Mouse (Mus musculus) heart, embryonic 11.5 days (tissue): ENCODE results near the gene Chpf. TPM values are rescaled to one million over a fixed set of nuclear protein-coding genes. Genes with fewer than 3 reads are reported as not detected.

Experiments
- ATAC-seq: fragments of 200-750 bp; cut with Nextera tagmentation; replicated peaks from 2 replicates; pipeline ENCODE4 v1.8.0; 2017; ENCODE audit warnings: moderate library complexity; ENCODE audit not compliant: insufficient number of reproducible peaks, low FRiP score, low TSS enrichment
- H3K27ac ChIP-seq: fragments of 300-500 bp; sonication (generic); 2 replicates; pipeline ENCODE4 v1.5.1; 2014; ENCODE audit warnings: mild to moderate bottlenecking, low read depth, low read length
- H3K27me3 ChIP-seq: fragments of 300-500 bp; sonication (generic); 2 replicates; pipeline ENCODE4 v1.6.1; 2014; ENCODE audit warnings: mild to moderate bottlenecking, low read length, mixed read lengths; ENCODE audit not compliant: control insufficient read depth, insufficient read depth
- H3K36me3 ChIP-seq: fragments of 300-500 bp; sonication (generic); 2 replicates; pipeline ENCODE4 v1.6.1; 2014; ENCODE audit warnings: mild to moderate bottlenecking, low read length, moderate library complexity, mixed read lengths; ENCODE audit not compliant: control insufficient read depth, insufficient read depth
- H3K4me1 ChIP-seq: fragments of 300-500 bp; sonication (generic); 2 replicates; pipeline ENCODE4 v1.6.1; 2014; ENCODE audit warnings: low read length; ENCODE audit not compliant: control insufficient read depth, insufficient read depth
- H3K4me2 ChIP-seq: fragments of 300-500 bp; sonication (generic); 2 replicates; pipeline ENCODE4 v1.6.1; 2014; ENCODE audit warnings: mild to moderate bottlenecking, moderate library complexity
- H3K4me3 ChIP-seq: fragments of 300-500 bp; sonication (generic); 2 replicates; pipeline ENCODE4 v1.5.1; 2014; ENCODE audit warnings: low read depth, low read length
- H3K9ac ChIP-seq: fragments of 300-500 bp; sonication (generic); 2 replicates; pipeline ENCODE4 v1.6.1; 2014; ENCODE audit warnings: mild to moderate bottlenecking, low read depth, low read length, moderate library complexity
- H3K9me3 ChIP-seq: fragments of 300-500 bp; sonication (generic); replicated peaks from 2 replicates; pipeline ENCODE4 v1.6.1; 2016; ENCODE audit warnings: low read length; ENCODE audit not compliant: control insufficient read depth
- WGBS: fragments of 180-500 bp; shearing (Covaris S2); extraction: QIAGEN DNeasy Blood & Tissue Kit; methylation state at CpG from one replicate; pipeline ENCODE4 v1.1.7; 2014; ENCODE audit not compliant: insufficient replicate concordance; 5-methylcytosine and 5-hydroxymethylcytosine counted together
- polyA plus RNA-seq: library from polyadenylated mRNA; unstranded; fragments of >200 nt; fragmentation: Nextera tagmentation; extraction: Ambion mirVana; gene quantifications from 2 replicates; pipeline ENCODE4 v1.2.1, GENCODE M21; 2014

Chpf gene
- polyA plus RNA-seq, 1 experiment from 2014 or later: 21.4 TPM

DNA sequence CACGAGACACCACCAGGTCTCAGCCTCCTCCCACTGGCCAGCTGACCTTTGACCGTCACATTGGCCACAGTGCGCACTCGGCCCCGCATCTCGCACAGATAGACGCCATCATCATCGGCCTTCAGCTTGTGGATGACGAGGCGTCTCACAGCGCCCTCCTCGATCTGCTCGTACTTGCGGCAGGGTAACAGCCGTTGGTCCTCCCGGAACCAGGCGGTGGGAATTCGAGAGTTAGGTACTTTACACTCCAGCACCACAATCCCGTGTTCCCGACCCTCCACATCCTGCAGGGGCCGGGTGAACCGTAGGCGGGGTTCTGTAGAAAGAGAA is 24.5 kb upstream of the Chpf start:
- peak overlapping the region; percentile 65 for H3K4me2 ChIP-seq
- no peaks in the 10 kb centered on the region for H3K27me3 ChIP-seq
- H3K9ac ChIP-seq: peak overlapping the region; percentile 54; the same call in 1 of the 2 replicates
- no peak overlapping the region for H3K27ac ChIP-seq
- no peak for ATAC-seq
- peaks cover 33% of the 10 kb centered on the region for H3K4me1 ChIP-seq
- 52% methylated on average over 23 of the region's 23 CpGs for WGBS
- H3K36me3 ChIP-seq: peaks cover 31% of the 10 kb centered on the region
- H3K9me3 ChIP-seq: no peaks in the 10 kb centered on the region
- H3K4me3 ChIP-seq: peak overlapping the region; percentile 78

DNA sequence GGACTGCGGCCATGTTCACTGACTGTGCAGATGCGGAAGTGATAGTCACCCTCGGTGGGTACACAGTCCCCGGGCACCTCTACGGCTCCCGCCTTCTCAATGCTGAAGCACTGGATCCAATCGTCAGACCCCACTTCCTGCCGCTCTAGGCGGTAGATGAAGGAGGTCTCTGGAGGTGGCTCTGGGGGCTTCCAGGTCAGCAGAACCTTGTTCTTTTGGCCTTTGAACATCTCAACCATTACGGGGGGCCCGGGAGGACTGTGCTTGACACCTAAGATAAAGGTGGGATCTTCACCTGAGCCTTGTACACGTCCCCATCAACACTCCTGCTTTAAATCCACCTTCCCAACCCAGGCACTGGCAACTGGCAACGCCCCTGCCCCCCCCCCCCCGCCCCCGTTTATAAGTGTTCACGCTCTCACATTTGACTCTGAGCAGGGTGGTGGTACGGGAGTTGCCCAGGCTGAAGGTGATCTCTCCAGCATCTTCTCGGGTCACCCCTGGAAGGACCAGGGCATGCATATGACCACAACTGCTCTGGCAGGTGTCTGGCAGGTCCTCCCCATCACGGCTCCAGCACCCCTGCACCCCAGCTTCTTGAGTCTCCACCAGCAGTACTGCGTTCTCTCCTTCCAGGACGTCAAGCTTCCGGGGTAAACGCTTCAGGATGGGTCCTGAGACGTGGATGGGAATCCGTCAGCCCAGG is 24.0 kb upstream of the Chpf start:
- Histone ChIP-seq H3K27me3 (no peaks in the 10 kb centered on the region), H3K36me3 (peaks cover 35% of the 10 kb centered on the region), H3K4me2 (peak overlapping the region; percentile 65), H3K27ac (no peak overlapping the region), H3K9me3 (no peaks in the 10 kb centered on the region), H3K4me3 (peak overlapping the region; percentile 78), H3K9ac (peak overlapping the region; percentile 54; the same call in 1 of the 2 replicates), H3K4me1 (peaks cover 33% of the 10 kb centered on the region)
- no peak for ATAC-seq
- WGBS: 75% methylated on average over 25 of the region's 25 CpGs

- no peak overlapping the region for H3K4me3 ChIP-seq
- H3K27ac ChIP-seq: no peak overlapping the region
- WGBS: 85% methylated on average over 9 of the region's 9 CpGs
- H3K36me3 ChIP-seq: peaks cover 44% of the 10 kb centered on the region
- ATAC-seq: no peak
- no peaks in the 10 kb centered on the region for H3K9me3 ChIP-seq
- peaks cover 22% of the 10 kb centered on the region for H3K4me1 ChIP-seq
- no peaks in the 10 kb centered on the region for H3K27me3 ChIP-seq
- no peak overlapping the region for H3K4me2 ChIP-seq
- H3K9ac ChIP-seq: no peak overlapping the region
These were observed 22.8 kb upstream of the Chpf start for GRCm38 (mm10) chr1:75501905-75502304.

- no peak overlapping the region for H3K4me3 ChIP-seq
- no peak for ATAC-seq
- no peaks in the 10 kb centered on the region for H3K27me3 ChIP-seq
- WGBS: 73% methylated on average over 7 of the region's 7 CpGs
- peaks cover 14% of the 10 kb centered on the region for H3K4me1 ChIP-seq
- no peak overlapping the region for H3K27ac ChIP-seq
- no peak overlapping the region for H3K4me2 ChIP-seq
- no peak overlapping the region for H3K9ac ChIP-seq
- H3K9me3 ChIP-seq: no peaks in the 10 kb centered on the region
- H3K36me3 ChIP-seq: peaks cover 48% of the 10 kb centered on the region
These were observed 20.3 kb upstream of the Chpf start for GRCm38 (mm10) chr1:75499441-75499840.

DNA sequence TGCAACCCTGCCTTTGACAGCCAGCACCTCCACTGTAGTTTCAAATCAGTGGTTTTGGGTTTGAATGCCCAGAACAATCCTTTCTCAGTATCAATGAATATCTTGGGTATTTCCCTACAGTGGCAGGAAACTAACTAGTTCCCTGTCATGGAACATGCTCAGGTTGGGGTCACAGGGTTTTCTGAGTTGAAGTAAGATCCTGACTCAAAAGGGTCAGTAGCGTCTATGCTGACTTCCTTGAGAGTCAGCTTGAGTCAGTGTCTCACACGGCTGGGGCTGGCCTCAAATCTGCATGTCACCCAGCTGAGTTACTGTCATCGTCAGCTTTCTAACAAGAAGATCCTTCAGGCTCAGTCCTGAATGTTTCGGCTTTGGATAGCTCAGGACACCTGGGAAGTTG is 19.8 kb upstream of the Chpf start:
- Histone ChIP-seq H3K4me3 (no peak overlapping the region), H3K27ac (no peak overlapping the region), H3K4me2 (no peak overlapping the region), H3K9ac (no peak overlapping the region), H3K9me3 (no peaks in the 10 kb centered on the region), H3K36me3 (peaks cover 48% of the 10 kb centered on the region), H3K4me1 (peaks cover 8% of the 10 kb centered on the region), H3K27me3 (no peaks in the 10 kb centered on the region)
- ATAC-seq: no peak
- 80% methylated on average over 4 of the region's 4 CpGs for WGBS

DNA sequence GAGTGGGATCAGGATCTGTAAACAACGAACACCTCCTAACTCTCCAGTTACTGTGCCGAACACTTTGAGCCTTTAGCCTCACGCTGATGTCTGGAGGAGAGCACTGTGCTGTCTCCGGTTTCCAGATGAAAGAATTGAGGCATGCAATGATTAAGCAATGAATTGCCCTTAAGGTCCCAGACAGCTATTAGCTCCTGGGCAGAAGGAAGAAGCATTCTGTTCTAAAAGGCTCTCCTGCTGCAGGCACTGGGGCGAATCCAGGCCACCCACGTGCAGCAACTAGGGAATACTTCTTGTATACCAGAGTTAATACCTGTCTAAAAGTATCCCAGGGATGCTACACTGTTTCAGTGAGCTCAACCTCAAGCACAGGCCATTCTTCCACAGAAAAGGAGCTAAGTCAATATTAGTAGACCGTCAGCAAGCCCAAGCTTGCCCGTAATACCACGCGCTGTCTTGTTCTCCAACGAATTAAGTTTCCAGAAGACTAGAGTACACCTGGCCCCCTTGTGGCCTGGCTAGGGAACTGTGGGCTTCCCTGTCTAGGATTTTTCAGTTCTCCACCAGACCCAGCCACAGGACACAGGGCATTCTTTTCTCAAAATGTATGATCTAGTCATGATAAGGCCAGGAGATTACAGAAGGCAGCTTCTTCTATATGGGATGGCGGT is 15.9 kb upstream of the Chpf start:
- Histone ChIP-seq H3K27ac (no peak overlapping the region), H3K4me3 (no peak overlapping the region), H3K27me3 (no peaks in the 10 kb centered on the region), H3K9ac (no peak overlapping the region), H3K9me3 (no peaks in the 10 kb centered on the region), H3K4me1 (no peaks in the 10 kb centered on the region), H3K36me3 (peaks cover 47% of the 10 kb centered on the region), H3K4me2 (no peak overlapping the region)
- ATAC-seq: no peak
- WGBS: 66% methylated on average over 12 of the region's 12 CpGs

- WGBS: 43% methylated on average over 24 of the region's 24 CpGs
- H3K27ac ChIP-seq: no peak overlapping the region
- H3K9ac ChIP-seq: no peak overlapping the region
- H3K9me3 ChIP-seq: no peaks in the 10 kb centered on the region
- ATAC-seq: no peak
- H3K36me3 ChIP-seq: peaks cover 38% of the 10 kb centered on the region
- H3K27me3 ChIP-seq: peaks cover 10% of the 10 kb centered on the region
- H3K4me1 ChIP-seq: peaks cover 6% of the 10 kb centered on the region
- no peak overlapping the region for H3K4me2 ChIP-seq
- H3K4me3 ChIP-seq: no peak overlapping the region
These were observed 13.6 kb upstream of the Chpf start for GRCm38 (mm10) chr1:75492579-75493170.

GRCm38 (mm10) chr1:75490785-75491551 is 11.9 kb upstream of the Chpf start:
- H3K4me2 ChIP-seq: no peak overlapping the region
- no peak for ATAC-seq
- peaks cover 14% of the 10 kb centered on the region for H3K4me1 ChIP-seq
- no peaks in the 10 kb centered on the region for H3K9me3 ChIP-seq
- H3K4me3 ChIP-seq: no peak overlapping the region
- no peak overlapping the region for H3K9ac ChIP-seq
- H3K27ac ChIP-seq: no peak overlapping the region
- H3K36me3 ChIP-seq: peaks cover 30% of the 10 kb centered on the region
- 81% methylated on average over 34 of the region's 34 CpGs for WGBS
- H3K27me3 ChIP-seq: peaks cover 25% of the 10 kb centered on the region
